Mouse (Mus musculus) frontal cortex, postnatal 14 days (tissue): ENCODE results near the gene Gabbr2.

Experiments
- DNase-seq, 2 experiments: peaks; one replicate each; pipeline ENCODE4 v3.0.0; 2022; ENCODE audit warnings: low spot score in 2 of 2

Gabbr2 gene

DNA sequence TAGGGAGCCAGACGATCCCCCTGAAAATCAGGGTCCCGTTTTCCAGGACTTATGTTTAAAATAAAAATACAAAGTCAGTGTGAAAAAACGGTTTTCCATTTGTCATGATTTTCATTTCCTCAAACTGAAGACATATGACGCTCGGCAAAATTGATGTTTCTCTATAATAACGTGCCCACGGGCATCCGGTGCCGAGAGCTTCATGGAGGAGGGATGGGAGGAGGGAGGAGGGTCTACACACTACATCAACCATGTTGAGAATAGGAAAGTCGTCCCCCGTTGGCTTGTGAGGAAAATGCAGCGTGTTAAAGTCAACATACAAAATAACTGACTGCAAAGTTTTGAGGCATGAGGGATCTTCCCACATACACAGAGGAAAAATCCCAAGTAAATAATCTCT is 75.7 kb downstream of the Gabbr2 start:
- DNase-seq, result no peak

DNA sequence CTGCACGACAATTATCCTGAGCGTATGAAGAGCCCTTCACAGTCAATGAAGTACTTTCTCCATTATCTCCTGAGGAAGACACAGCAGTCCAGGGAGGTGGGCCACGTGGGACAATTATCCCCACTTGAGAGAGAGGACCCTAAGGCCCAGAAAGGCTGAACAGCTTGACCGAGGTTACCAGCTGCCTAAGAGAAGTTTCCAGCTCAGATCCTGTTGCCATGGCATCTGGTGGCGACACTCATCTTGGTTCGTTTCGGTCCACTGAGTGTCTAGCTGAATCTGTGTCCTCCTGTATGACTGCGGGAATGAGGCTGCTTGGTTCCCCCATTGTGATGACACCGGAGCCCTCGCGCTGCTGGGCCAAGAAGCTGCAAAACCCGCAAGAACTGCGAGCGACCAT is 76.2 kb downstream of the Gabbr2 start:
- no peak for DNase-seq

DNA sequence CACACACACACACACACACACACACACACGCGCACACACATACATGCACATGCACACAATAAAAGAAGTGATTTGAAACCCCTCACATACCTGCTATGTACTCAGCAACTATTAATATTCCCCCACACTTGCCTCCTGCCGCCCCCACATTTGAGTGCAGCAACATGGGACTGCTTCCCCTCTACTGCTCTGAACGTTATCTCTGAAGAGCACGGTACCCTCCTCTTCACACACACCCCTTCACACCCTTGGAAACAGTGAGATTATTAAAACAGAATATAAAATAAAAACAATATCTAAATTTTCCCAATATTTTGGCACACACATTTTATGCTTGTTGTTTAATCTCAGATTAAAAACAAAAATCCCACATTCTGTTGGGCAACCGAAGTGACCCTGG is 77.1 kb downstream of the Gabbr2 start:
- no peak for DNase-seq

DNA sequence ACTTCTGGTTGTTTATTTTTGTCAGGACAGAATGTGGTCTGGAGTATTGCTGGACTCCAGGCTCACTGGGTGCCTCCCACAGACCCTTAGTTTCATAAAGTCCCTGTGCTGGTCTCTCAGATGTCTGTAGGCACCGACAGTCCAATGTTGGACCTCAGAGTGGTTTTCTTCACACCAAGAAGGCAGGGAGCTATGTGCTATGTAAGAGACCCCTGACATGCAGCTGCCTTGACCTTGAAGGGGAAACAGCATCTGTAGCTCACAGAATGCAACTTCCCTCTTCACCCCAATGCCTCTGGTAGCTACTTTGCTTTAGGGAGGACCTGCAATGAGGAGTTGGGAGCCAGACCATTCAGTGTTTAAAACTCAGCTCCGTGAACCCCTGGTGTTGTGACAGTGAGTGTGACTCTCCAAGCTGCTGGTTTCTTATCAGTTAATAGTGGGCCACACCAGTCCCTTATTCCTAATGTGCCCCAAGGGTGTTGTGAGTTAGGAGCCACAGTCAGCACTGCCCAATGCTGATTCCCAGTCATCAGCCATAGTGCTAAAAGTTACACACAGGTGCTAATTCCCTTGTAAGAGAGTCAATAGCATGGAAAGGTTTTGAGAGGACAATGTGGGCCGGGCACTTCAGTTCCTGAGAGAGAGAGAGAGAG is 85.5 kb downstream of the Gabbr2 start:
- no peak for DNase-seq

DNA sequence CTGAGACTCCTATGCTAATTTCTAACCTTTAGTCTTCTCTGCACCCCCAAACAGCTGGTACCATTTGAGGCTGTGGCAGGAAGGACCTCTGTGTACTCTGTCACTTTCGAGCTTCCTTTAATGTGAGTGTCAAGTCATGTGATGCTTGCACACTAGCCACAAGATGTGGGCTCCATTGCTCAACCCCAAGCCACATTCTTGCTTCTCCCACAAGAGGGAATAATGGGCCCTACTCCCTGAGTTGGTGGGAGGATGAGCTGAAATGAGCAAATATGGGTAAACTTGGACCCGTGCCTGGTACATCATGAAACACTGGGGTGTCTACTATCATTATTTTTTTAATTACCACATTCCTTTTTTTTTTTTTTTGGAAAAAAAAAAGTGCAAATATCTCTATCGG is 86.5 kb downstream of the Gabbr2 start:
- DNase-seq, result no peak

DNA sequence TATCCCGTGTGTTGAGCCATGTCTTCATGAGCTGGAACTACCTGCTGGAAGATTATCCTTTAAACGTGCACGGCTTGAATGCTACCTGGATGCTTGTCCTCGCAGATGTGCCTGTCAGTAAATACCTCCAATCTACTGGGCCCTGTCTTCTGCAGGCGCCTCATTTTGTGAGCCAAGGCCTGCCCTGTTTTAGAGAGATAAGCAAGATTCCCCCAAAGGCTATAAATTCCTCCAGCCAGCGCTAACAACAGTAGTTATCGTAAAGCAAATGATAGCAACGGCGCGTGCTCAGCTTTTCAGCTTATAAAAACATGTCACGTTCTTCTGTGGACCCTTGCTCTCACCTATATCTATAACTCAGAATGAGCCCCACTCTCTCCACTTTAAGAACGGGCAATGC is 87.5 kb downstream of the Gabbr2 start:
- DNase-seq, result no peak

DNA sequence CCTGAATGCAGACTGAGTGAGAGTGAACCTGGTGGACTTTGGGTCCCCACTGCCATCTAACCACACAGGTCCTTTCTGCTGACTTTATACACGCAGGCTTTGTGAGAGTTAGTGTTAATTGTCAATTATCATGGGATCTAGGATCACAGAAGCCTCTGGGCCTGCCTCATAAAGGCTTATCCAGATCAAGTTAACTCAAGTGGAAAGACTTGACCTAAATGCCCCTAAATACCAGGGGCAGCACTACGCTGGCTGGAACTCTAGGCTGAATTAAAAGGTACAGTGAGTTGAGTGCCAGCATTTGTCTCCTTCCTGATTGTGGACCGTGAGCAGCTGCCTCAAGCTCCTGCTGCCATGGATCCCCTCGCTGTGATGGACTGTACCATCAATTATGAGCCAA is 93.1 kb downstream of the Gabbr2 start:
- no peak for DNase-seq

DNA sequence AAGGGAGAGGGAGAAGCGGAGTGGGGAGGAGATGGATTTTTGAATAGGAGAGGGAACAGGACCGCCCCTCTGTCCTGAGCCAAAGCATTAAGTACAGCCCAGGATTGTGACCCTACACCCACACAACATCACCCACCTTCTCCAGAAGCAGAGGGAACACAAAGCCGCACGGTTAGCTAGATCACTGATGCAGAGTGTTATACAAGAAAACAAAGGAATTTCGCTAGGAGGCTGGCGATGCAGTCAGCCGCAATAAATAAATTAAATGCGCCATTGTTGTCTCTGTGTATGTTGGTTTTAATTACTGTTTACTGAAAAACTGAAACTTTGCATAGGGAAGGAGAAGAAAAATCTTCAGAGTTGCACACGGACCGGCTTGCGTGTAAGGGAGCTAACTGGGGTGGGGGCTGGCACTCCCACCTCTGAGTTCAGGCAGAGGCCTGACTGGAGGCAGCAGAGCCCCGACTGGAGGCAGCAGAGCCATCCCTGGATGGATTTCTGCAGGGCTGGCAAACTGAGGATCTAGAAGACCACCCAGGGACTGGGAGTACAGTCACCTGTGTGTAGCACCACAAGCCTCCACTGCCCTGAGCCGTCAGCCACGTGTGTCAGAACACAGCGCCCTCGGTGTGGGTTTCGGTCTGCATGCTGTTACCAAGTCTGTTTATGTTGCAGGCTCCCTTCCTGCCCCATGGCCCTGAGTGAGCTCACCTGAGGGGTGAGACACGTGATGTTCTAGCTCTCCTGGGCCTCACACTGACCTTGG is 93.9 kb downstream of the Gabbr2 start:
- no peak for DNase-seq

DNA sequence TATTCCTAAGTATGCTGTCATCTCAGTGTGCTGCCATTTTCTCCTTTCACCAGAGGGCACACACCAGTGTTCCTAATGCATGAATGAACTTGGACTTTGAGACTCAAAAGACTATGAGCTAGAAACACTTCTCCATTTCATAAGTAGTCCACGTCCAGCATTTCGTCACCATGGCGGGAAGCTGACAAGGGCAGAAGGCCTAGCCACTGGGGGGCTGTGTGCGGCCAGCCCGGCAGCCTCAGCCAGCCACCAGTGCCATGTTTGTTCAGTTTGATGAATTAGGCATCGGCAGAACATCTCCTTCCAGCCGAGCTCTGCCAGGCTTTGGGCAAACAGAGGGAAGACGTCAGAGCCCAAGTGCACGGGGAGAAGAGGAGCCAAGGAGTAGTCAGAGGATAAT is 97.5 kb downstream of the Gabbr2 start:
- DNase-seq, result no peak

DNA sequence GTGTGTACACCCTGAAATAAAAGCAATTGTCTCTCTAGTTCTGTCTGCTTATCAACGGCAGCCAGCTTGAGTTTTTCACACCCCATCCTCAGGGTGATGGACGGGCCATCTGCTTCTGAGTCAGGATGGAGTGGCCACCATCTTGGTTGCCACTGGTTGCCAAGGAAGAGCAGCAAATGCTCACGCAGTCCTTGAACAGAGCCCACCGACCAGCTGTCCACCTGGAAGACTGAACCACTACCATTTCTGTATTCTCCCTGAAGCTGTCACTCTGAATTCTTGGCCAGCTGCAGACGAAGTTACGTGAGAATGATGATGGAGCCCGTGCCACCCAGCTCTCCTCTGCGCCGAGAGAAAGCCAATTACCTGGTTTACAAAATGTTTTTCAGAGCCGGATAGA is 102.5 kb downstream of the Gabbr2 start:
- DNase-seq, result peak in 1 of 2 experiments; percentile 49

DNA sequence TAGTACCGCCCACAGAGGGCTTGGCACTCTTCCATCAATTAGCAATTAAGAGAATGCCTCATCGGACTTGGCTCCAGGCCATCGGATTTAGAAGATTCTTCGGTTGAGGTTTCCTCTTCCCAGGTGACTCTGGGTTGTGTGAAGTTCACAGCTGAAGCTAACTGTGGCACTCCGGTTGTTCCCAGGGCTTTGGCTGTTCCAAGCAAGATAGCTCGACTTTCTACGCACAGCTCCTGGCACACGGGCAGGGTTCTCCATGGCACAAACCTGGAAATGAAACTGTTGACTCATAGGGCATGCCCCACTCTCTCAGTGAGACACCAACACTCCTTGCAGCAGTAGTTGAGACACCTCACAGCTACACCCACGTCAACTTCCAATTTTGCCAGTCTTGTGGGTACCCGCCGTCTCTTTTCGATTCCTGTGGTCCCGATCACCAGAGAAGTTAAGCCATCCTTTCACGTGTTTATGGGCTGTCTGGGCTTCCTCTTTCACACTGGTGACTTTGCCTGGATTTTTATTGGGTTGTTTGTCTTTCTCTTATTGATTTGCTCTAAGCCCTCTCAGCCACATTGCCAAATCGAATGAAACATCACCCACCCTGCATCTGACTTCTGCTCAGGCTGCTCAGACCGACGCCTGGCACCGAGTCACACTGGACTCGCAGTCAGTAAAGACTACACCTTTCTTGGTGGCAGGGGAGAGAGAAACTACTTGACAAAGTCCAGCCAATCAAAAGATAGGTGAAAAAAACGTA is 105.9 kb downstream of the Gabbr2 start:
- no peak for DNase-seq

DNA sequence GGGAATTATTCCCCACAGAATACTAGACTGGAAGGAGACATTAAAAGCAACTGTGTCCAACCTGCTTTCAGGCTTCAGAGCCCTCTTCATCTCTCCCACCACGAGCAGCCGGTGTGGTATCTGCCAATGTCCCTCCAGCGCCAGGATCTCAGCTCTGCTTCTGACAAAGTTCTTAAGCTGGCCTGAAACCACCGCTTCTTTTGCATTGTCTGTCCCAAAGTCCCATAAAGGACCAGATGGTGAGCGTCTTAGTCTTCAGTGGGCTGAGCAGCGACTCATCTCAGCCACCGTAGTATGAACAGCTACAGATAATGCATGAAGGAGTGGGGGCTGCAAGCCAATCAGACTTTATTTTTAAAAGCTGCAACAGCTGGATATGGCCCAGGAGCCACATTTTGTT is 107.5 kb downstream of the Gabbr2 start:
- no peak for DNase-seq

DNA sequence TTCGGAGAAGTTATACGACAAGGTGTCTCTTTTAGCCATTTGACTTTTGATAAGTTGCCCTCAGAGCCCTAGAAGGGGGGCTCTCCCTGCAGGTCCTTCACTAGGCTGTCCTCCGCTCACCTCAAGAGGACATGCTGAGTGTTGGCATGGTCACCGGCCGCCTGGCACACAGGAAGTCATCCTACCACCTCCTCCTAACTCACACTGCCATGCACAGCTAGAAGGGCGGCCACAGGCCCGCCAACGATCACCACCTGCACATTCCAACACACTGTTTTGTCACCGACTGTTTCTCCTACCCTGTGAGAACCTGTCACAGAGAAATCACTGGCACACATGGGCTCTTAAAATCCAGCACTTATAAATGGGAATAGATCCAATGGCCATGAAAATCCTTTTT is 108.1 kb downstream of the Gabbr2 start:
- DNase-seq, result no peak

DNA sequence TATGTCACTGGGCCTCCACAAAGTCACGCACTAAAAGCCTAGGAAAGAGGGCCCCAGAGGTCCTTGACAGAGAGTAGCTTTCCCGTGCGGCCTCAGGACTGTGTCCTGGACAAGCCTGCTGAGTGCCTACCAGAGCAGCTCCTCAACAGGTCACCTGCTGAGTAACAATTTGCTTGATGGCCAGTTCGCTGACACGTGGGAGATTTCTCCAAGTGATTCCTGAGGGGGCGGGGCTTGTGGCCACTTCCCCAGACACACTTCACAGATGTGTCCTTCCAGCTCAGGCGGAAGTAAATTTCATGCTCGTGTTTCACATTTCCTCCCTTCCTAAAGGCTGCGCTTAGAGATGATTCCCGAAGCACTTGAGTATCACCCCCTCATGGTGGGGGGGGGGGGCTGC is 108.6 kb downstream of the Gabbr2 start:
- no peak for DNase-seq

DNA sequence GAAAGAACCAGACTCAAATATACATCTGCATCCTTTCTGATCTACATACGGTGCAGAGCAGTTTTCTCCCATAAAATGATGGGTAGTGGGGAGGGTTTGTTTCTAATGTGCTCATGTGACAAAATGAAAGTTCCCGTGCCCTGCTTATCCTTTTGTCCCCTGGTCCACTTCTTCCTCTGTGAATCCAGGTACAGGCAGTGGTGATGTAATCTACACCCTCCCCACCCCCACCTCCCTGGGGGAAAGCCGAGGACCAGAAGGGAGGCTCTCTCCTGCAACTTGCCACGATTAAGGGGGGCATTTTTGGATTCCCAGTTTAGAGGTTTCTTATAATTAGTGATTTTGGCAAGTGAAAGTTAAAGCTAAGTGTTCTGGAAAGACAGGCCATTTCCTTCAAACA is 110.4 kb downstream of the Gabbr2 start:
- no peak for DNase-seq

DNA sequence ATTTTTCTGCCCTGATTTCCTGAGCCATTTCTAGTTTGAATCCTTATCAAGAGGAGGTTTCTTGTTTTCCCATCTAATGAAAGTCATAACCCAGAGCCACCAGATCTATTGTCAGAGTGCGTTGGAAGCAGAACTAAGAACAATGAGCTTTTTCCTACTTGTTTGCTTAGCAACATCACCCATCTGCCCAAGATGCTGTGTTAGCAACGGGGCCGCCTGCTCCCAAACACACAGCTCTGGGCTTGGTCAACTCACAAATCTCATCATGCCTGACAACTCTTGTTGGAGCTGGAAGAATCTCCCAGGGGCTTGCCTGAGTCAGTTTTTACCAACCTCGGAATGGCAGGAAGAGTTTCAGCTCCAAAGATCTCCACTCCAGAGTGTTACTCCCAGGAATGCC is 111.7 kb downstream of the Gabbr2 start:
- DNase-seq, result no peak

DNA sequence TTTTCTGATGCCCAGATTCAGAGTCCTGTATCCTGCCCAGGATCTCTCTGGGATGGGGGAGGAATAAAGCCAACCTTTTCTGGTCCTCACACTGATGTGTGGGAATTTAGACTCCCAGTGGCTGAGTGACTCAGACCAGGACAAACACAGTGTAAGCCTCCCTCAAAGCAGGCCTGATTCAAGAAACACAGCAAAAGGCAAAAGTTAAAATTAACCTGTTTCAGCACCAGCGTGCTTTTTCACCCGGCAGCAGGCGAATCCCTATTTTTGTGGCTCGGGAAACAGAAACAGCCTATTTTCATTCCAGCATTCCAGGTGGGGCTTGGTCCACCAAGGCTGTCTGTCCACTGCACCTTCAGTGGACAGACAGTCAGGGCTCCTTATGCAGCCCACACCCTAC is 118.9 kb downstream of the Gabbr2 start:
- no peak for DNase-seq

DNA sequence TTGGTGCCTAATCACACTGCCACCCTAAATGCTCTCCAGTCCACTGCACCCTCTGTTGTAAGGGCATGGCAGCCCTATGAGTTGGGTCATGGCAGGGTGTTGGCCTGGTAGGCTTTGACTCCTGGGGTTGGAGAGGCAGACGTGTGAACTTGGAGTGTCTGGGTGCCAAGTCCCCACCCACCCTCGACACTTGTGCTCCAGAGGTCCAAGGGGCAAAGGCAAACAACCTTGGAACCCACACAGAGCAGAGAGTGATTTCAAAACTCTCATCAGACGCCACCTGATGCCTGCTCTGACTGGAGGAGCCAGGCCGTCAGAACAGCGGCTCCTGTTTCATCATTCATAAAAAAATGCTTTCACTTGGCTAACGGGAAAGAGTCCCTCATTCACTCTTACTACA is 121.5 kb downstream of the Gabbr2 start:
- no peak for DNase-seq

DNA sequence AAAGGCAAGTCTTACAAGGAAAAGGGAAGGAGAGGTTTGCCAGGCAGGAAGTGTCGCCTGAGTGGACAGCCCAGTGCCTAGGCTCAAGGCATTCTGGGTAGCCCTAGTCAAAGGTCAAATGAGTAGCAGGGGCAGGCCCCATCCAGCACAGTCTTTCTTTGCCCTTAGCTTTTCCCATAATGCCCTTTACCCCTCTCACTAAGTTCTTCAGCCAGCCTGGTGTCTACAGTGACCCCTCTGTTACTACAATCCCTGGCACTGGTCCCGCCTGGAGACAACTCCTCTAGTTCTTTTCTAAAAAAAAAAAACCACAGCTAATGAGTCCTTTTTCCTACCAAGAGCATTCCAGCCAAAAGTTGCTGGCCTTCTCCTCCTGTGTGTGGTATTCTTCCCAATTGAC is 122.3 kb downstream of the Gabbr2 start:
- no peak for DNase-seq

DNA sequence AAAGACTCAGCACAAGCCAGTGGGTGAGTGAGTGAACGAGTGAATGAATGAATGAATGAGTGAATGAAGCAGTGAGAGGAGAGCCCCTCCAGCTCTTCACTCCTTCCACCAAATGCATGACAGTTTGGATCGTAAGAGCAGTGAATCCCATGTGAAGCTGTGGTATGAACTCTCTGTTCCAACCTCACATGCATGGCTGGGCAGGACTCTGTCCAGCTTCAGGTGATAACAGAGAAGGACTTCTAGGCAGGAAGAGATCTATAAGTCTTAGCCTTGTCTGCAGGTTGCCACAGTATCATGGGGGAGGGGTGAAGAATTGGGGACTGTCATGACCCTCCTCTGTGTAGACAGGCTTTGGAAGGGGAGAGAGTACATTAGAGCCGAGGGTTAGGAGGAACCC is 122.8 kb downstream of the Gabbr2 start:
- no peak for DNase-seq

DNA sequence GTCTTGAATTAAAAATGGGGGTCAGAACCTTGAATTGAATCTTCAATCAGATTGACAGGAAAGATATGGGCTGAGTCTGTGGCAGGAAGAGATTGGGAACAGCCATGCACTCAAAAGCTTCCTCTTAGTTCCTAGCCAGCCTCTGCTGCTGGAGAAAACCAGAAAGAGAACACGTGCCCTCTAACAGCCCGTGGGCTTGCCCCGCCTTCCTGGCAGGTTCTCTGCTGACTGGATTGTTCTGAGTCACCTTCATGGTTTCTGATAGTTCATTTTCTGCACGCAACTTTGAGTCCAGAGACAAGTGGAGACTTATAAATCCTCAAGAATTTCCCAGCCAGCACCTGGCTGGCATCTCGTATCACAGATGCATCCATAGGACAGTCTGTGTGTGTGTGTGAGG is 123.5 kb downstream of the Gabbr2 start:
- no peak for DNase-seq

DNA sequence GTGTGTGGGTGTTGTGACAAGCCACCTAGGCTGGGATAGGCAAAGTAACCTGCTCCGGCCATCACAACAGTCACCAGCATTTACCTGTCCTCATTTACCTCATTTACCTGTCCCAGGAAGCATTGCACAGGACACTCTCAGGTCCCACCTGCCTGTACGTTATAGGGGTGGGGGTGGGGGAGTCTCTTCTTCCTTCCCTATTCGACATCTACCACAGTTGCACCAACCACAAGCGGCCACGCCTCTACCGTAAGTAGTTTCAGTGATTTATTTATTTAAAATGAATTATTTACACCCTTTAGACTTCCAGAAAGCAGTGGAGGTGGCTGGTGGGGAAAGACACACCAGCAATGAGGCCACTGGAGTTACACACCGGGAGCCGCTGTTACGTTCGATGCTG is 123.9 kb downstream of the Gabbr2 start:
- no peak for DNase-seq

DNA sequence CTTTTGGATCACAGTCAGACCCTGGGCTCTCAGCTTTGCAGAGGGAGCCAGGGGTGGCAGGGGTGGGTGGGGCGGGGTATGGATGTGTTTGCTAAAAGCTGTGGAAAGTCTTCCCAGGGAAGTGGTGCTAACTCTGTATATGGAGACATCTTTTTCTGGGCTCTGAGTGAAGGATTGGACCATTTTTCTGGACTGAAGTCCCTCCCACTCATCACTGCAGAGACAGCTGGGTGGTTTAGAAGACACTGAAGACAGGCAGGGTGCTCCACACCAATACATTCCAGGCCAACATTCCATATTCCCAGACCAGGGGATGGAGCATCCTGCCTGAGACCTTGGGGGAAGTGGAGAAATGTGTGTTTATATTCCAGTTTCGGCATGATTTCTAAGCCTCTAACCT is 125.6 kb downstream of the Gabbr2 start:
- DNase-seq, result no peak
